Mouse (Mus musculus) spleen, adult 2 months (tissue): ENCODE measurements around the gene Ptprm.

Experiments
- CTCF ChIP-seq: fragments of 200-500 bp; IDR thresholded peaks from 2 replicates; pipeline ENCODE4 v1.5.1; 2011; ENCODE audit warnings: mild to moderate bottlenecking, inconsistent platforms; ENCODE audit not compliant: insufficient read depth, insufficient read length, insufficient replicate concordance; ENCODE audit errors: extremely low read depth
- POLR2A ChIP-seq: fragments of 200-500 bp; IDR thresholded peaks from 2 replicates; pipeline ENCODE4 v1.6.1; 2011; ENCODE audit warnings: low read depth, low read length, inconsistent platforms

- TF ChIP-seq CTCF (no peak), POLR2A (no peak)
These were observed 597.8 kb downstream of the Ptprm start for GRCm38 (mm10) chr17:66756500-66756899.
